Mouse (Mus musculus): Measurements from ENCODE around the gene Gm10352. TPM values are rescaled to one million over a fixed set of nuclear protein-coding genes. Genes with fewer than 3 reads are reported as not detected.
"Not testable (repeated sequence)": the region's sequence is repeated elsewhere in the genome, so short reads cannot be mapped to it uniquely, and the experiment has no call there.

The Gm10352 gene
- not detected for total RNA-seq (2021)
- long read RNA-seq, experiment 1, result 0 reads
- long read RNA-seq, experiment 2, result 0 reads

DNA sequence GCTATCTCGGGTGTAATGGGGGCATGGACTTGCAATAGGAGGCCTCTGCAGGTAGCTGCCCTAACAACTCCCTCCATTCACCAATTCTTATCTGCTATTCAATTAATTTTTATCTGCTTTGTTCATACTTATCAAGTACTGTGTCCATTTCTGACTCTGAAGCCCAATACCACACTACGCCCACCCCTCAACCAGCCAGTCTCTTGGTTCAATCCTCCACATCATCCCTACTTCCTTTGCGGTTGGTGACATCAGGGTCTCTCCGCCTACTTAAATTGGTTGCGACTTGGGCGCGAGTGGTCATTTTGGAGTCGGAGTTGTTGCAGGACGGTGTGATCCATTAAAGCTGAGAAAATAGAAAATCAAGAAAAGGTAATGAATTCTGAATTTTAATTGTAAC, at the start of gene Gm10352:
TSS of gene Gm10352 (plus strand) at position 301 of the 400 bp plus-strand sequence.
- DNase-seq; intact Hi-C loops (cut with DNase I; ENCODE audit: low total_unique reads): not testable (repeated sequence)

DNA sequence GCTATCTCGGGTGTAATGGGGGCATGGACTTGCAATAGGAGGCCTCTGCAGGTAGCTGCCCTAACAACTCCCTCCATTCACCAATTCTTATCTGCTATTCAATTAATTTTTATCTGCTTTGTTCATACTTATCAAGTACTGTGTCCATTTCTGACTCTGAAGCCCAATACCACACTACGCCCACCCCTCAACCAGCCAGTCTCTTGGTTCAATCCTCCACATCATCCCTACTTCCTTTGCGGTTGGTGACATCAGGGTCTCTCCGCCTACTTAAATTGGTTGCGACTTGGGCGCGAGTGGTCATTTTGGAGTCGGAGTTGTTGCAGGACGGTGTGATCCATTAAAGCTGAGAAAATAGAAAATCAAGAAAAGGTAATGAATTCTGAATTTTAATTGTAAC, 31.5 kb downstream of the Gm10352 start, which contains the start of gene Gm29289:
TSS of gene Gm29289 (plus strand) at position 301 of the 400 bp plus-strand sequence.
- intact Hi-C loops (cut with DNase I; ENCODE audit: low total_unique reads), result not testable (repeated sequence)

More for the DNA sequence above, 31.5 kb downstream of the Gm10352 start, which contains the start of gene Gm29289:
- DNase-seq, result not testable (repeated sequence)

Other genes starting within 250 kb of the Gm10352 start
- gene Sry, start 237.3 kb upstream of the Gm10352 start, total RNA-seq (2021), result not detected
- not detected for gene H2al2b, start 180.3 kb upstream of the Gm10352 start, total RNA-seq (2021)
- not detected for gene Gm4064, start 104.8 kb upstream of the Gm10352 start, total RNA-seq (2021)
- not detected for gene Rbmy, start 70.3 kb upstream of the Gm10352 start, total RNA-seq (2021)
- not detected for gene Gm10256, start 70.3 kb upstream of the Gm10352 start, total RNA-seq (2021)
- gene Gm29289, start 31.6 kb downstream of the Gm10352 start, total RNA-seq (2021), result not detected

Data from gastrocnemius, postnatal 14 days (tissue).